Mouse (Mus musculus) inflammation-experienced regulatory T-cells, adult 6 months (primary cell): ENCODE measurements around the gene Pold3. TPM values are rescaled to one million over a fixed set of nuclear protein-coding genes. Genes with fewer than 3 reads are reported as not detected.

Experiments used
- polyA plus RNA-seq, 3 experiments: library from polyadenylated mRNA; unstranded; fragments of 100-300 nt; shearing (Covaris generic); gene quantifications; one replicate each; pipeline ENCODE4 v1.2.1; 2017

Pold3 gene
- polyA plus RNA-seq, 3 experiments from 2014 or later = 41.8 to 67.3 (median 45.6) TPM

Other genes with a start within 250 kb of the Pold3 start
- 10 to 100 TPM in 1 of 3 experiments, 1 to 10 TPM in 2; 5.3 to 10.6 (median 8.4) TPM for gene Rnf169, start 141.1 kb downstream of the Pold3 start, polyA plus RNA-seq
- not detected for gene Chrdl2, start 115.4 kb downstream of the Pold3 start, polyA plus RNA-seq
- gene Lipt2, start 37.7 kb upstream of the Pold3 start, polyA plus RNA-seq = under 1 TPM in 2 of 3 experiments, not detected in 1; 0.21 to 0.82 TPM
- gene Kcne3, start 54.9 kb upstream of the Pold3 start, polyA plus RNA-seq = not detected
- gene Pgm2l1, start 105.8 kb upstream of the Pold3 start, polyA plus RNA-seq = 1 to 10 TPM; 4.4 to 5.8 (median 4.8) TPM
- under 1 TPM in 1 of 3 experiments, not detected in 2; 0.26 TPM for gene P4ha3, start 164.0 kb upstream of the Pold3 start, polyA plus RNA-seq